Mouse (Mus musculus): Measurements from ENCODE around the gene Loxl1.
"Not testable (repeated sequence)": the region's sequence is repeated elsewhere in the genome, so short reads cannot be mapped to it uniquely, and the experiment has no call there.

Loxl1 gene

DNA sequence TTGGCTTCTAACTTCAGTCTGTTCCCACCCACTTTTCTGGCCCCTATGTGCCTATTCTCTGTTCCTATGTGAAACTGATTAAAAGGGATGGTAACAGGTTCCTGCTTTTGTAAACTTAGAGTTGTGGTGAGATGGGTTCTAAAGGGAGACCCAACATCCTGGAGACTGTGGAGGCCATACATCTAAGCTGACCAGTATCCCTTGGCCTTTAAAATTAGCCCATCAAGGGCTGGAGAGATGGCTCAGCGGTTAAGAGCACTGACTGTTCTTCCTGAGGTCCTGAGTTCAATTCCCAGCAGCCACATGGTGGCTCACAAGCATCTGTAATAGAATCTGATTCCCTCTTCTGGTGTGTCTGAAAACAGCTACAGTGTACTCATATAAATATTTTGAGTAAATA is 62.3 kb downstream of the Loxl1 start:
- not testable (repeated sequence) for DNase-seq (ENCODE audit: low read depth, low spot score)

DNA sequence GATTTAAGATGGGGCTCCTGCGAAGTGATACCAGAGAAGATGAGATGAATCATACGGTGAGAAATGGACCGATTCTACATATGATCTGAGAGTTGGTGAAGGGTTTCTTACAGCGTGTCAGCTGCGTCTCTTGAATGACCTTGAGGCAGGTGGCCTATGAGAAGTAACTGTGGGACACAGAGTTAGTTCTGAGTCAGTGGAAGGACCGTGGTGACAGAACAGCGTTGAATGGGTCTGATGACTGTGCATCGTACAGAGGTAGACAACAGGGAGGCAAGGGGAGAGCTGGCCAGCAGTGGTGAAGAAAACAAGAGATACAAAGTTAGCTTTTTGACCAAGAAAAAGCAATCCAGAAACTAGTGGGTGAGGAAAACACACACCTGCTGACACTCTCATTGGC is 62.7 kb downstream of the Loxl1 start:
- DNase-seq (ENCODE audit: low read depth, low spot score) = no peak

DNA sequence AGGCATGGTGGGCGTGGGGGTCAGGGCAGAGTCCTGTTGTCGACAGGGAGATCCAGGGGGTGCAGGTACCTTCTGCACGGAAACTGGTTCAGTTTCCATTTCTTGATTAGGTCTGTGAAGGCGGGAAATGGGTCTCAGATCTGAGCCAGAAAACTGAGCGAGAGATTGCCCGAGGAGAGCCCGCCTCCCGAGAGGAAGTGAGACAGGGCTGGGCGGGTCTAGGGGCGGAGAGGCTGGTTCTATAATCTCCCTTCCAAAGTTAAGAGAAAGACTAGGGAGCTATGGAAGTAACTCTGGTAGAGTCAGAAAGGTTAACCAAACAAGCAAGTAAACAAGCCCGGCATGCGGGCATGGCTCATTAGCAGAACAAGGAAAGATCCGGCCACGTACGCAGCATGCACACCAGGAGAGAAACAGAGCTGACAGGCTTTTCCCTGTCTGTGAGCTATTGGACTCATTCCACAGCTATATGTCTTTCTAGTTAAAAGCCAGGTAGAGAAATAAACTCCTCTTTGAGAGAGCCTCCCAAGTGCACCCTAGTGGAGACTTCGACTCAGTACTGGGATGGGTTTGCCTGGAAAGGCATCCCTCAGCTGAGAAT is 63.3 kb downstream of the Loxl1 start, which contains the start of gene Pml:
TSS of gene Pml (minus strand) at position 195 of the 601 bp plus-strand sequence.
- no peak for DNase-seq (ENCODE audit: low read depth, low spot score)

DNA sequence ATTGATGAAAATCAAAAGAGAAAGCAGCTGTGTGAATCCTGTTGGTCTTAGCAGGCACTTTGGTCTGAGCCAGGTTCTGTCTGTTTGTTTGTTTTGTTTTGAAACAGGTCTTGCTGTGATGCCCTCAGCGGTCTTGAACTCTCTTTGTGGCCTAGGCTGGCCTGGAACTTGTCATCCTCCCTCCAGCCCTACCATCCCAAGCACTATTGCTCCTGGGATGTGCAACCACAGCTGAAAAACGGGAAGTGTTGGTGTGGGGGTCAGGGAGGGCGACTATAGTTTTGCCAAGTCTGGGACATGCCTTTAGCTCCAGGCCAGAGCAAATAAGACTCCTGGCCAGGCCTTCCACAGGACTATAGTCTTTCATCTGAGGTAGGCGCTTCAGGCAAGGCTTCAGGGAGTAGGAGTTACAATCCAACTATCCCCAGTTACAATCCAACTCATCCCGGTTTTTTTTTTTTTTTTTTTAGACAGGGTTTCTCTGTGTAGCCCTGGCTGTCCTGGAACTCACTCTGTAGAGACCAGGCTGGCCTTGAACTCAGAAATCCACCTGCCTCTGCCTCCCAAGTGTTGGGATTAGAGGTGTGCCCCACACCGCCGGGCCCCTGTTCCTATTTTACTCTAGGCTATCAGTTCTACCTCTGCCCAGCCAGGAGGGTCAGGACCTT is 64.1 kb downstream of the Loxl1 start:
- no peak for DNase-seq (ENCODE audit: low read depth, low spot score)

DNA sequence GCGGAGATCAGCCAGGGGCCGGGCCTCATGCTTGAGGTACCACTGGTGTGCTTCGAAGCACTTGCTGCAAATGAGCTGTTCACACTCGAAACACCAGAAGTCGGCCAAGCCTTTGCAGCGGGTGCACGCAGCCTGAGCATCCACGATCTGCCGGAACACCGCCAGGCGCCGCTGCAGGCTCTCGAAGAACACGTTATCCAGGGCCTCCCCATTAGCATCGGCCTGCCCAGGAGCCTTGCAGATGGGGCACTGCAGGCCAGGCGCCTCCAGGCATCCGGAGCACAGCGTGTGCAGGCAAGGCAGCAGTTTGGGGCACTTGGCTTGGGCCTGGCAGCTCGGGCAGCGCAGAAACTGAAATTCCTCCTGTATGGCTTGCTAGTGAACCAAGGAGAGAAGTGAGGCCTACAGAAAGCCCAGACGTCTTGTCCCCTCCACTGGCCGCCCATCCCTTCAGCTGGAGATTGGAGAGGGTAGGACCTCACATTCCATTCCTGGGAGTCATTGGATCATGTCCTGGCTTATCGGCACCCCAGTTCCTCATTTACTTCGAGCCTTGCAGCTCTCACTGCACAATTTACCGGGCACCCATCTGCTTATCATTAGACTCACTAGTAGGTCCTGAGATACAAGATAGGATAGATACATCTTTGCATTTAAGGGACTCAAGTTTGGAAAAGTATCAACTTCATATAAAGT is 65.8 kb downstream of the Loxl1 start:
- DNase-seq (ENCODE audit: low read depth, low spot score) = peak; percentile 58

DNA sequence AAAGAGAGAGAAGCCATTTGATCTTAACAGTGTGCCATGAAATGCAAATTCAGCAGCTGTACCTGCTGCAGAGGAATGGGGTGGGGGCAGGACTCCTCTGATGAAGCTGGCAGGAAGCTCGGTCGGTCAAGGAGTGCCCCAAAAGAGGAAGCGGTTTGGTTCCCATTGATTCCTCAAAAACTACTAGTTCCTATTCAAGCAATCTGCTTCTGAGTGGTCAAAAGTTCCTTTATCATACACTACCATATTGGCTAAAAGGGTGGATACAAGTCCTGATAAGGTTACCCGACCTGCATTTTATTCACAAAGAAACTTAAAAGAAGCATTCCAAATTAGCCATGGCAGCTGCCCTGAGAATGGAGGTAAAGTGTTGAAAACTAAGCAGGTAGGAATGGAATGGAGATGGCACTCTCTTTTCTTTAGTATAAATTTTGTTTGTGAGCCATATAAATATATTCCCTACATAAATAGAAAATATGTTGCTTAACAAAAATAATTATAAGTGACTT is 66.8 kb downstream of the Loxl1 start:
- DNase-seq (ENCODE audit: low read depth, low spot score) = no peak

DNA sequence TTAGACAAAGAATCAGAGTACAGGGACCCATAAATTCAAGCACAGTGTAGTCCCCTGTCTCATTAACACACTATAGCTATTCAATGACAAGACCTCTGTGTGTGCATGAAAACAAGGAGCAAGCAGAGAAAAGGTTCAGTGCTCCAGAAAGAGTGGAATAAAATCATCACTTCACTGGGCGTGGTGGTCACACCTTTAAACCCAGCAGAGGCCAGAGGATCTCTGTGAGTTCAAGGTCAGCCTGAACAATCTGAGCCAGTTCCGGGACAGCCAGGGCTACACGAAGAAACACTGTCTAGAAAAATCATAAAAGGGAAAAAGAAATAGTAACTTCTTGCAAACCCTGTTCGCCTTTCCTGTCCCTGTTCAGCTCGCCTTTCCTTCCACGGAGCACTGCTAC is 69.3 kb downstream of the Loxl1 start:
- no peak for DNase-seq (ENCODE audit: low read depth, low spot score)

DNA sequence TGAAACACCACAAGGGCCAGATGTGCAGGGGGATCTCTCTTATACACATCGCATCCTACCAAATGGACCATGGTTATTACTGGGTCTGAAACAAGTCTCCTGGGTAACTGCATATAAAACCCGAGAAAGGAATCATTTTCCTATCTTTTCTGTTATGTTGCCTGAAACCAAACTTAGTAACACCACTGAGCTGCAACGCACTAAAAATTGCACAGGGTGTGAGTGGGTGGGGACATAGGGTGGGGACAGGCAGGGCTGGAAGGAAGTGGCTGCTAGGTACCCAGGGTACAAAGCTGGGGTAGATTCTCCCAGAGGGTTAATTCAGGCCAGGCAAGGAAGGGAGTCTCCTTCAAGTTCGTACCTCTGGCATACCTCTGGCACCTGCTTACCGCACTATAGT is 70.3 kb downstream of the Loxl1 start:
- DNase-seq (ENCODE audit: low read depth, low spot score) = no peak

DNA sequence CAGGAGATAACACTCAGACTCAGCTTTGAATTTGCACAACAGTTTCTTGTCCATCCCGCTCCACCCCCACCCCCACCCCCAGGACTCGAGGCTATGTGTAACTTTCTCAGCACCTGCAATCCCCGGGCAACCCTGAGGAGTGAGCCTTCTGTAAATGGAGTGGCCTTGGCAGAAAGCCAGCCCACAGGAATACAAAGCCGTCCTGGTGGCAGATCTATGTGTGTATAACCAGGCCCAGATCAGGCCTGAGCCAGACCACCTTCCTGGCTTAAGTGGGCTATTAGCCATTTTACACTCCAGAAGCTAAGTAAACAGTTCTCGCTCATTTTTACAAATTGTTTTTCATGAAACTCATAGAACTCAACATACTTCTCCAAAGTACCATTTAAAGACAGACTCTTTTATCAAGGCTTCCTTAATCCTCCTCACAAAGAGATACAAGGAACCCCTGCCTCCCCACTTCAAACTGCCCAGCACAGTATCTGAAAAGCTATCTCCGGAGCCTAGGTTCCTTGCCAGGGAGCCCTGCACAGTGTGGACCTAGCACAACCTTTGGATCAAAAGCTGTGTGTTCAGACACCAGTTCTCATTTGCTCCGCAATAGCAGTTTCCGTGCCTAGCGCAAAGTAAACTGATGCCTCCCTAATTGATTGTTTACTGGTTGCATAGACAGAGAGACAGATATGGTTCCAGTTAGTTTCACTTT is 71.1 kb downstream of the Loxl1 start:
- no peak for DNase-seq (ENCODE audit: low read depth, low spot score)
